Mouse (Mus musculus) lung, postnatal 0 days (tissue): ENCODE results near the gene Rhpn2.

Experiments
- CTCF ChIP-seq: IDR thresholded peaks from 2 replicates; pipeline ENCODE4 v1.5.1; 2016; ENCODE audit warnings: antibody characterized with exemption, mild to moderate bottlenecking
- EP300 ChIP-seq: IDR thresholded peaks from 2 replicates; pipeline ENCODE4 v1.6.1; 2016; ENCODE audit warnings: antibody characterized with exemption, mild to moderate bottlenecking, control low read depth

- no peak for TF ChIP-seq CTCF
- no peak for TF ChIP-seq EP300
Observed at GRCm38 (mm10) chr7:35416654-35416948, 82.6 kb downstream of the Rhpn2 start.
